Mouse (Mus musculus): ENCODE measurements at regions not wholly inside any gene's neighbourhood (a gene's known extent, or its start where the extent isn't known, plus 50 kb on each side); places are given as distances from the start of the nearest gene placed in this dataset.
"Not testable (repeated sequence)": the region's sequence is repeated elsewhere in the genome, so short reads cannot be mapped to it uniquely, and the experiment has no call there.

- DNase-seq (ENCODE audit: low read depth, low spot score): no peak
Observed at GRCm38 (mm10) chr10:30470831-30471230, 129.7 kb downstream of the Trmt11 start.

- DNase-seq (ENCODE audit: low read depth, low spot score): no peak
Observed at GRCm38 (mm10) chr10:30450616-30451015, 149.9 kb downstream of the Trmt11 start.

- DNase-seq (ENCODE audit: low read depth, low spot score): no peak
Observed at GRCm38 (mm10) chr10:30447057-30447456, 153.5 kb downstream of the Trmt11 start.

GRCm38 (mm10) chr10:30446572-30446971 lies 154.0 kb downstream of the Trmt11 start:
- DNase-seq (ENCODE audit: low read depth, low spot score): no peak

GRCm38 (mm10) chr10:30439802-30440201 lies 160.7 kb downstream of the Trmt11 start:
- no peak for DNase-seq (ENCODE audit: low read depth, low spot score)

- DNase-seq (ENCODE audit: low read depth, low spot score): no peak
Observed at GRCm38 (mm10) chr10:30426420-30426923, 174.1 kb downstream of the Trmt11 start.

GRCm38 (mm10) chr10:30419391-30420043 lies 181.0 kb downstream of the Trmt11 start:
- no peak for DNase-seq (ENCODE audit: low read depth, low spot score)

- DNase-seq (ENCODE audit: low read depth, low spot score): no peak
Observed at GRCm38 (mm10) chr10:30416314-30416713, 184.2 kb downstream of the Trmt11 start.

GRCm38 (mm10) chr10:30411736-30412135 lies 188.8 kb downstream of the Trmt11 start:
- DNase-seq (ENCODE audit: low read depth, low spot score): no peak

- DNase-seq (ENCODE audit: low read depth, low spot score): no peak
Observed at GRCm38 (mm10) chr10:30405669-30406393, 194.7 kb downstream of the Trmt11 start.

- peak; percentile 3 for DNase-seq (ENCODE audit: low read depth, low spot score)
Observed at GRCm38 (mm10) chr10:30370542-30370941, 170.2 kb upstream of the Cenpw start.

- DNase-seq (ENCODE audit: low read depth, low spot score): not testable (repeated sequence)
Observed at GRCm38 (mm10) chr10:30360811-30361210, 160.5 kb upstream of the Cenpw start.

GRCm38 (mm10) chr10:30359051-30359450 lies 158.7 kb upstream of the Cenpw start:
- DNase-seq (ENCODE audit: low read depth, low spot score): no peak

- no peak for DNase-seq (ENCODE audit: low read depth, low spot score)
Observed at GRCm38 (mm10) chr10:30342965-30343478, 142.7 kb upstream of the Cenpw start.

- DNase-seq (ENCODE audit: low read depth, low spot score): peak; percentile 75
Observed at GRCm38 (mm10) chr10:30328334-30329014, 128.1 kb upstream of the Cenpw start.

GRCm38 (mm10) chr10:30327849-30328248 lies 127.5 kb upstream of the Cenpw start:
- DNase-seq (ENCODE audit: low read depth, low spot score): peak; percentile 79

GRCm38 (mm10) chr10:30326861-30327260 lies 126.5 kb upstream of the Cenpw start:
- no peak for DNase-seq (ENCODE audit: low read depth, low spot score)

GRCm38 (mm10) chr10:30295871-30296270 lies 95.5 kb upstream of the Cenpw start:
- DNase-seq (ENCODE audit: low read depth, low spot score): not testable (repeated sequence)

GRCm38 (mm10) chr10:30281666-30282065 lies 81.3 kb upstream of the Cenpw start:
- DNase-seq (ENCODE audit: low read depth, low spot score): no peak

GRCm38 (mm10) chr10:30280451-30280850 lies 80.1 kb upstream of the Cenpw start:
- DNase-seq (ENCODE audit: low read depth, low spot score): peak; percentile 26

- peak; percentile 58 for DNase-seq (ENCODE audit: low read depth, low spot score)
Observed at GRCm38 (mm10) chr10:30279978-30280377, 79.6 kb upstream of the Cenpw start.

- DNase-seq (ENCODE audit: low read depth, low spot score): no peak
Observed at GRCm38 (mm10) chr10:30278987-30279386, 78.6 kb upstream of the Cenpw start.
